Mouse (Mus musculus) ES-Bruce4 (cell line): ENCODE measurements around the gene Hs1bp3. TPM values are rescaled to one million over a fixed set of nuclear protein-coding genes. Genes with fewer than 3 reads are reported as not detected.
A peak's percentile ranks its signal among the peaks of the same experiment; 100 is the strongest.

Experiments used
- H3K27ac ChIP-seq: 2 replicates; pipeline ENCODE4 v1.5.1; 2012; ENCODE audit warnings: low read length, inconsistent platforms; ENCODE audit not compliant: insufficient read depth
- H3K27me3 ChIP-seq: 2 replicates; pipeline ENCODE4 v1.6.1; 2012; ENCODE audit warnings: mild to moderate bottlenecking, low read length, inconsistent platforms; ENCODE audit not compliant: control insufficient read depth, poor library complexity, insufficient read depth, severe bottlenecking
- H3K36me3 ChIP-seq: 2 replicates; pipeline ENCODE4 v1.6.1; 2012; ENCODE audit warnings: inconsistent platforms, mild to moderate bottlenecking, low read length, moderate library complexity; ENCODE audit not compliant: control insufficient read depth, poor library complexity, insufficient read depth, severe bottlenecking
- H3K4me1 ChIP-seq: one replicate; pipeline ENCODE4 v1.8.1; 2011; ENCODE audit warnings: low read length; ENCODE audit not compliant: control insufficient read depth, insufficient read depth
- H3K4me3 ChIP-seq: 2 replicates; pipeline ENCODE4 v1.5.1; 2011; ENCODE audit warnings: low read depth, mild to moderate bottlenecking, low read length
- H3K9ac ChIP-seq: 2 replicates; pipeline ENCODE4 v1.6.1; 2012; ENCODE audit warnings: low read depth, mild to moderate bottlenecking, inconsistent platforms; ENCODE audit not compliant: poor library complexity, severe bottlenecking
- H3K9me3 ChIP-seq: replicated peaks from 2 replicates; pipeline ENCODE4 v1.6.1; 2012; ENCODE audit warnings: mild to moderate bottlenecking, low read length, inconsistent platforms; ENCODE audit not compliant: control insufficient read depth, poor library complexity, insufficient read depth, severe bottlenecking
- CTCF ChIP-seq: IDR thresholded peaks from one replicate; pipeline ENCODE4 v1.8.1; 2011; ENCODE audit warnings: low read depth, low read length
- EP300 ChIP-seq: IDR thresholded peaks from 2 replicates; pipeline ENCODE4 v1.6.1; 2011; ENCODE audit warnings: low read depth, low read length; ENCODE audit not compliant: insufficient read depth
- POLR2A ChIP-seq: IDR thresholded peaks from one replicate; pipeline ENCODE4 v1.8.1; 2011; ENCODE audit warnings: low read length; ENCODE audit not compliant: insufficient read depth
- polyA plus RNA-seq: library from polyadenylated mRNA; stranded (reverse); fragments of >200 nt; gene quantifications from 2 replicates; pipeline ENCODE4 v1.2.4, GENCODE M21; 2011; ENCODE audit warnings: low read depth; ENCODE audit not compliant: missing spikeins, insufficient read depth, insufficient read length

The Hs1bp3 gene
- polyA plus RNA-seq, 1 experiment, result 37.5 TPM

- no peak for TF ChIP-seq EP300
- TF ChIP-seq CTCF, result no peak
- no peak for TF ChIP-seq POLR2A
- Histone ChIP-seq H3K9me3 (no peaks in the 10 kb centered on the region), H3K27ac (no peak overlapping the region), H3K4me3 (0 out of 2 replicates have a peak overlapping the region, but pooled peaks have one; percentile 17), H3K9ac (no peak overlapping the region), H3K4me1 (no peaks in the 10 kb centered on the region), H3K36me3 (no peaks in the 10 kb centered on the region), H3K27me3 (no peaks in the 10 kb centered on the region)
Measured at GRCm38 (mm10) chr12:8281225-8282017, 31.8 kb upstream of the Hs1bp3 start.

- Histone ChIP-seq H3K9ac (no peak overlapping the region), H3K27ac (no peak overlapping the region), H3K27me3 (no peaks in the 10 kb centered on the region), H3K4me1 (no peaks in the 10 kb centered on the region), H3K4me3 (no peak overlapping the region), H3K36me3 (no peaks in the 10 kb centered on the region), H3K9me3 (no peaks in the 10 kb centered on the region)
- TF ChIP-seq POLR2A, result no peak
- peak; percentile 54 for TF ChIP-seq CTCF
Measured at GRCm38 (mm10) chr12:8287970-8288369, 25.3 kb upstream of the Hs1bp3 start.

DNA sequence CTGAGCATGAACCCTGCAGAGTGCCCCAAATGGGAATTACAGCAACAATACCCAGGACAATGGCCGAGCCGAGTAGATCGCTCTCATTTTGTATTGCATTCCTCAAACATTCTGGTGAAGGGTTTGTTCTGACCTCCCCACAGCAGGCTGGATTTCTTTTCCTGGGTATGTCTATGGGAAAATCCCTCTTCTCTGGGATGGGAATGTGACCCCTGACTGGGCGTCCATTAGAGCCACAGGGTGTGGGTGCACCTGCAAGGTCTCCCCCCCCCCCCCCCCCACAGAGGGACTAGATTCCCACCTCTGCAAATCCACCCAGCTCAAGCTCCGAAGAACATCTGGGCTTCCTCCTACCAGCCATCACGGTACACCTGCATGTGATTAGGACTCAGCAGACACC is 24.1 kb upstream of the Hs1bp3 start:
- Histone ChIP-seq H3K4me3 (no peak overlapping the region), H3K27me3 (no peaks in the 10 kb centered on the region), H3K27ac (no peak overlapping the region), H3K9ac (no peak overlapping the region), H3K36me3 (no peaks in the 10 kb centered on the region), H3K4me1 (no peaks in the 10 kb centered on the region), H3K9me3 (no peaks in the 10 kb centered on the region)
- no peak for TF ChIP-seq POLR2A
- no peak for TF ChIP-seq CTCF
- TF ChIP-seq EP300, result no peak

DNA sequence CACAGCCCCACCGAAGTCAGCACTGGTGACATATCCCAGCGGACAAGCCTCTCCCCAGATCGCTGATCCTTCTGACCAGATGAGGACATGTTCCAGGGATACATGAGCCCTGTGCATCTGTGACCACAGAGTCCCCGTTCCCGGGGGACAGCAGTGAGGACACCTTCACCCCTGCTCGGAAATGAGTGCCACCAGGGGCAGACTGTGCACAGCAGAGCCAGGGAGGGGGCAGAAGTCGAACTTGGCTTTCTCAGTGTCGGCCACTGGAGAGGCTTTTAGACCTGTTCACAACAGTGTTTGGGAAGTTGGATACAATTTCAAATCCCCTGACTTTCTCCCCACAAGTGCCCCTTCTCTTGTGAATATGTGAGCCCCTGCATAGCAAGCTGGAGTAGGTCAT is 23.7 kb upstream of the Hs1bp3 start:
- Histone ChIP-seq H3K27me3 (no peaks in the 10 kb centered on the region), H3K4me1 (no peaks in the 10 kb centered on the region), H3K4me3 (no peak overlapping the region), H3K36me3 (no peaks in the 10 kb centered on the region), H3K9ac (no peak overlapping the region), H3K27ac (no peak overlapping the region), H3K9me3 (no peaks in the 10 kb centered on the region)
- no peak for TF ChIP-seq POLR2A
- no peak for TF ChIP-seq EP300
- no peak for TF ChIP-seq CTCF

DNA sequence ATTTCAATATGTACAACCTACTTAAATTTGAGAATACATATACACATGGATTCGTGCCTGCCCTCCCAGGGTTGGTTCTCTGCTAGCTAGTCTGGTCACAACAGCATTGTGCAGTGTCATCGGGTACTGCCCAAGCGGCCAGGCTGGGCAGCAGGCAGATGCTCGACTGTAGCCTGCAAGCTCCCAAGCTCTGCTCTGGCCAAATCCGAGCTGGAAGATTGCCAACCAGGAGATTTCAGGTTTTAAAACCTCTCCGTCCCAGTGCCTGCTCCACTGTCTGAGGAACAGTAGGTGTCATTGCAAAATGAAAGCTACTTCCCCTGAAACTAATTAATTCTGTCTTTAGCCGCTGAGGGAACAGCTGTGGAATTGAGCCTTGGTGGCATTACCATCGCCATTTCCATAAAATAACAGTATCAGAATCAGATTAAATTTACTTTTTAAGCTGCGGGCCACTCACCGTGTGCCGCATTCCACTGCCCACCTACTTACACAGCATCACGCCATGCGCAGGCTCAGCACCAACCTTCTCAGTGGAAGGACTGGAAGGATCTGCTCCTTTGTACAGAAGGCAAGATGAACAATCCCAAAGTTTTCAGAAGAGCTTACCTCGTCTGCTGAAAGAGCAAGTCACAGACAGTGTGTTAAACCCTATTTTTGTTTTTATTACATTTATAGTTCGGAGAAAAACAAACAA is 21.9 kb upstream of the Hs1bp3 start:
- TF ChIP-seq CTCF (no peak), EP300 (no peak), POLR2A (no peak)
- H3K27me3 ChIP-seq, result no peaks in the 10 kb centered on the region
- no peak overlapping the region for H3K9ac ChIP-seq
- no peaks in the 10 kb centered on the region for H3K4me1 ChIP-seq
- no peaks in the 10 kb centered on the region for H3K36me3 ChIP-seq
- no peak overlapping the region for H3K4me3 ChIP-seq
- H3K9me3 ChIP-seq, result no peaks in the 10 kb centered on the region
- H3K27ac ChIP-seq, result no peak overlapping the region
